Mouse (Mus musculus): Measurements from ENCODE around the gene Dnah17.
A peak's percentile ranks its signal among the peaks of the same experiment; 100 is the strongest.

Gene Dnah17

DNA sequence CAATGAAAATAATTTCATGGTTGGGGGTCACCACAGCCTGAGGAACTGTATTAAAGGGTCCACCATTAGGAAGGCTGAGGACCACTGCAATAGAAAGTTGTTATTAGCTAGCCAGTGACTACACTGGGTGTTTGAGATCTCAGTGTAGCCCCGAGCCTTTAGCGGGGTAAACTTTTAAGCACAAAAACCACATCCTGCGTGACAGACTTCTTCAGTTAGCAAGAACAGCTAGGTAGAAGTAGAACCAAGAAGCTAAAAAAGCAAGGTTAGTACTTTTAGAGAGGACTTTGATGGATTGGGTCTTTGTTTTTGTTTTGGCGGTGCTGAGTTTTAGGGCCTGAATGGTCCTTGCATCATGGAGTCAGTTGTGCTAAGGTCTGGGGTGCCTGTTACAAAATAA is 13.3 kb upstream of the Dnah17 start:
- DNase-seq (ENCODE audit: low read depth, low spot score), result no peak

DNA sequence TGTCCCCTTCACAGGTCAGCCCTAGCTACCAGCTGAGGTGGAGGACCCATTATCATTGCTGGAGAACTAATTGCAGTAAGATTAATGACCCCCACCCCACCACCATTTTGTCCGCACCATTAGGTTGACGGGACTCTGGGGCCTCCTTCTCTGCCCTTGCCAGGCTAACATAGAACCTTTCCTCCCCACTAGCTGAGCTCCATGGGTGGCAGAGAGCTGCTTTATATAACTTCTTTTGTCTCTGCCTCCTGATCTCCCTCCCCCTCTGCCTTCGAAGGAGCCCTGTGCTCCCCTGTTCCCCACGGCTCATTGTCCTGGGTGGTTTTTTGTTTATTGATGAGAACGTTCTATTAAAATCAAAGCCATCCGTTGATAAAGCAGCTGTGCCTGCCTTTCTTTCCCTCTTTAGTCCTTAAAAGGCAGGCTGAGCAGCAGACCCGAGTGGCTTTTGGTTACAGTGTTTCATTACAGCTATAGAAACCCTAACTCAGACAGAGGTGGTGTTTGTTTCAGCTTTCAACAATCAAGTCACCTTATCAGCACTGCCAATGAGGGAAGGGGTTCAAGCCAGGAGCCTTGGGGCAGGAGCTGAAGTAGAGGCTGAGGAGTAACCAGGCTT is 12.2 kb upstream of the Dnah17 start:
- DNase-seq (ENCODE audit: low read depth, low spot score), result no peak

DNA sequence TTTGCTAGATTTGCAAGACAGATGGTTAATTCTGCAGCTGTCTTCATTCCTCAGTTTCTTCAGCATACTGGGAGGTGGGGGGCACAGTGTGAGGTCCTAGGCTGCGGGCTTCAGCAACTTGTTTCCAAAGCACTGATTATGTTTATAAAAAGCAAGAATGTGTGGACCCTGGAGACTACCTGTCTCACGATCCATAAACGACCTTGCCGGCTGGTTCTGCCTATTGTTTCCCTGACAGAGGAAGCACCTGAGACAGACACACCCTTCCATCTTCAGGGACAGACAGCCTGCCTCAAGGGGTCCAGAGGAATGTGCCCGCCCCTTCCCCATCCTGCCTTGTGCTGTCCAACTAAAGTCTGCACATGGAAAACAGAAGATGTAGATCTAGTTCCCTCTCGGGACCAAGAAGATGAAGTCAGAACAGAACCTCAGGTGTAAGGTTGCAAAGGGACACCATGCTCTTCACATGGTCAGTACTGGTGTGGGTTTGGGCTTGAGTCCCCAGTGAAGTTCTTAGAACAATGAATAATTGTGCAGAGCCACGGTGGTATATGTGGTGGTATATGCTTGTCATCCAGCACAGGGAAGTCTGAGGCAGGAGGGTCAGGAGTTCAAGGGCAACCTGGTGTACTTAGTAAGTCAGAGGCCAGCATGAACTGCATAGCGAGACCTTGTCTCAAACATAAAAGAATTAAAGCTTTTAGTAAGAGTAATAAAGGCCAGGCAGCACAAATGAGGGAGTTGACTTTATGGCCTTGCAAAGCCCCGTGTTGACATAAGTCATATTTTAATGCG is 10.5 kb upstream of the Dnah17 start:
- DNase-seq (ENCODE audit: low read depth, low spot score), result peak; percentile 98

DNA sequence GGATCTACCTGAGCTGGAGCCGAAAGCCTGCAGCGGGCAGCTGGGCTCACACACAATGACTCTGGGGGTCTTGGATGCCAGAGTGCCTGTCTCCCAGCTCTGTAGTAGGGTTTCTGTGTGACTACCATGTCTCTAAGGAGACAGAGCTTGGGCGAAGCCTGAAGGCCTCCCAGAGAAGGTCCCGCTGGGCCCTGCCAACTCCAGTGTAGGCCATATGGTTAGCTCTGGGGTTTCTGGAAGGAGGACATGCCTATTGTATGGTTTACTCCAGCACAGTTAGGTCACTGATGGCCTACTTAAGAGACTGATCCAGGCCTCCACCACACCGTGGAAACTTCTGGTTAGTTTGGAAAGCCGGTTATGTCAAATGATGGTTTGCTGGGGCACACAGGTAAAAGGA is 7.9 kb upstream of the Dnah17 start:
- DNase-seq (ENCODE audit: low read depth, low spot score), result no peak

DNA sequence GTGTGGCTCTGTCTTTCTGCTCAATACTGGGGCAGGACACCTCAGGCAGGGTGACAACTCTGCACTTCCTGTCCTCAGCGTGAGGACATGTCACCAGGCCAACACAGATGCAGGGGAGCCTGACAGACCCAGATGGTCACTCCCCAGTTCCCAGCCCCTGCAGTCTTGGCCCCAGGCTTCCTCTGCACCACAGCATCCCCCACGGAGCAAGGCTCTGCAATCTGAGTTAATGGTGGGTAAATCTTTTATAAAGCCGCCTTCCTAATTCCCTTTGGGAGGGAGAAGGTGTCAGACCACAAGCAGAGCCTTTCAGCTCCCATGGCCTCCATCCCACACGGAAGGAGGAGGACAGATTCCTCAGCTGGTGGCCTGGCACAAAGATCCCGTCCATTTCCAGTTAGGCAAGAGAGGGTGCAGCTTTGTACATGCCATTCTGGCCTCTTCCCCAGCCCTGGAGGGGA is 5.8 kb upstream of the Dnah17 start:
- no peak for DNase-seq (ENCODE audit: low read depth, low spot score)

DNA sequence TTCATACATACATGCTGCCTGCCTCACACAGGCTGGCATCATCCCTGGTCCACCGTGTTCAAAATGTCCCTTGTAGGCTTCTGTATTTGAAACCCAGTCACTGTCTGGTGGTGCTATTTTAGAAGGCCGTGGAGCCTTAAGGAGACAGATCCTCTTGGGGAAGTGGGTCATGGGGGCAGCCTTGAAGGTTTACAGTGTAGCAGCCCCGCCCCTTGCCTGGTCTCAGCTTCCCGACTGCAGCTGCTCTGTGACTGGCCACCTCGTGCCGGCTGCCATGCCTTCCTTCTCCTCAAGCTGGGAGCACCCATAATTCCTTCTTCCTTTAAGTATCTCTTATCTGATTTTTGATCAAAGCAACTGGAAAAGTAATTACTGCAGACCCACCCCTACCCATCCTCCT is 4.8 kb upstream of the Dnah17 start:
- DNase-seq (ENCODE audit: low read depth, low spot score), result no peak

DNA sequence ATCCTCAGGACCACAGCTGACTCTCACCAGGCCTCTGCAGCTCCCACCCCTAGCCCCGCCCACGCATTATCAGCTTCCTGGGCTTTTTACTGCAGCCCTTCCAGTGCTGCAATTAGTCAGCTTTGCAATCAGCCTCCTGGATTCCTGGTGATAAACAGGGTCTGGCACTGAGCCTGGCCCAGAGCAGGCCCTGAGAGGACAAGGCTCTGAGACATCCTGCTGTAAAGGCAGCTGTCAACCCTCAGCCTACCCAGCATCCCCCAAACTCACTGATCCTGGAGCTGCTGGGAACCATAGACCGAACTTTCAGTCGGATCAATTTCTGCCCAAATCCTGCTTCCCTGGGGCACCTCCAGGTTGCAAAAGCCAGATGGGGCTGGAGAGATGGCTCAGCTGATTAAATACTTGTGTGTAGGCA is 3.3 kb upstream of the Dnah17 start:
- no peak for DNase-seq (ENCODE audit: low read depth, low spot score)

DNA sequence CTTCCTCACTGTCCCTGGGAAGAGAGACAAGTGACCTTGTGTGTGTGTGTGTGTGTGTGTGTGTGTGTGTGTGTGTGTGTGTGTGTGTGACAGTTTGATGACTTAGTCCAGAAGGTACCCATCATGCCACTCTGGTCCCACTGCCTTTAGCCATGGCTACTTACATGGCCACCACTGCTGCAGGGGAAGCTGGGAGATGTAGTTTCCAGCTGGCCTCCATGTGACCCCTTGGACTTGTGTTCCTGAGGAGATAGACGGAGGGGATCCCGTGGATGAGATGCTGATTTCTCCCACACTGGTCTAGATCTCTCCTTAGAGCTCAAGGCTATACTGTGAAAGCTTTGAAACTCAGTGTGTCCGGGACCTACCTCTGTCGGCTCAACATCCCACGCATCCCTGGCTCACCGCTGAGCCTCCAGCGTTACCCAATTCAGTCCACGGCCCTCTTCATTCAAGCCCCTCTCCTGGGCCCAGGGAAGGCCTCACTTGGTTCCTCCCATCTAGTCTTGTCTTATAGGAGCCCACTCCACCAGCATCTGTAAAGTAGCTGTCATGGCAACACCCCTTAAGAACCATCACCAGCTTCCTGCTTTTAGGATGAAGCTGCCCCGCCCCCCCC is 2.8 kb upstream of the Dnah17 start:
- DNase-seq (ENCODE audit: low read depth, low spot score), result peak; percentile 39

DNA sequence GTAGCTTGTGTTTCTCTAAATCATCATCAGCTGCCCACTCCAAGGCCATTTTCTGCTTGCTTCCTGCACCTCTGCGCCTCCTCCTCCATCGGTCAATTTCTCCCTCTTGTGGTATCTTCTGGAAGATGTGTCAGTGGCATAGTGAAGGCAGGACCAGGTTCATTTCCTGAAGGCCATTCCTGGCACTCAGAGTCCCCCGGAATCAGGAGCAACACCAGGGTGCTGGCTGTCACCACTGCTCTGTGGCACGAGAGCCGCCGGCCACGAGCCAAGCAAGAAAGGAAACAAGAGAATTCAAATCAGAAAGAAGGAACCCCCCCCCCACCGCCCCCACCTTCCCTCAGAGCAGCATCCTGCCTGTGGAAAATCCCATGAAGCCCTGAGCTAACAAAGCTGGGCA is 1.7 kb upstream of the Dnah17 start:
- DNase-seq (ENCODE audit: low read depth, low spot score), result no peak

DNA sequence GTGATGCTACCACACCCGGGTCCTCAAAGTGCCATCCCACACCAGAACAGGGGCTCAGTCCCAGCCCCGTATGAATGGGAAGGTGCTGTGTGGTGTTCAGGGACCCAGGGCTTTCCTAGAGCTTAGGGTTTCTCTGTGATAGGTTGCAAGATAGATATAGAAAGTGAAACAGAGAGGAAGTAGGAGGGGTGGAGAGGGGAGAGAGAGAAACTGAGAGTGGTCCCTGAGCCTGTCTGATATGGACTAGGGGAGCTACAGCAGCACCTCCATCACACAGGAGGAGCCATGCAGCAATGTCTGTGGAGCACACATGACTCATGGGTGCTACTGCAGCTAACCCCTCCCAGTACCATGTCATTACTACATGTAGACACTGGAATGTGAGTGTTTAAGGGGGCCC is 622 bp downstream of the Dnah17 start:
- DNase-seq (ENCODE audit: low read depth, low spot score), result no peak

DNA sequence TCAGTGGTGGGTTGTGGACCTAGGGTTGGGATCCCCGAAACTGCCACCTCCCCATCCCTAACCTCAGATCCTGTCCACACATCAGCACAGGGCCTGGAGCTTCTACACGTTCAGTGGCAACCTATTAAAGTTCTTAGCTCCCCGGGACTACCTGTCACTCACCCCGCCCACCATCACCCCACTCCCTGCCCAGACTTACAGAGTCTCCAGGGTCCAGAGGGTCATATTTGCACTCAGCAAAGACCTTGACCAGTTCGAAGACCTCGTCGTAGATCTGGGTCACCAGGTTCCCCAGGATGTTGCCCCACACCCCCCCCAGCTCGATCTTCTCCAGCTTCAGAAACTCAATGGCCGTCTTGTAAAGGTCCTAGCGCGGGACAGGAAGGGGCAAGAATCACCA is 8.8 kb downstream of the Dnah17 start:
- no peak for DNase-seq (ENCODE audit: low read depth, low spot score)

DNA sequence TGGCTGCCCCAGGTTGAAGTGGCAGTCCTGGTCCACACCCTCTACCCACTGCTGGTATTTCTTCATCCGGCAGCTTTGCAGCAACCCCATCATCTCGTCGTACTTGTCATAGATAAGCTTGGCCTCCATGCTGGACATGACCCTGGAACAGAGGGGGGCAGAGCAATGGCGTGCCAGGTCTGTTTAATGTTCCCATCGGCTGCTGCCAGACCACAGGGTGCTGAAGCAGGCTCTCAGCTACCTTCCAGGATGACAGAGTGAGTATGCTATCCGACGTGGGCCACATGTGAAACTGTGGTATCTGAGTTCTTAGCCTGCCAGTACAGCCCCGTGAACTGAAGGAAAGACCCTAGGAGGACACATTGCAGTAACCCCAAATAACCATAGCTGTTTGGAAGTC is 11.7 kb downstream of the Dnah17 start:
- DNase-seq (ENCODE audit: low read depth, low spot score), result no peak

DNA sequence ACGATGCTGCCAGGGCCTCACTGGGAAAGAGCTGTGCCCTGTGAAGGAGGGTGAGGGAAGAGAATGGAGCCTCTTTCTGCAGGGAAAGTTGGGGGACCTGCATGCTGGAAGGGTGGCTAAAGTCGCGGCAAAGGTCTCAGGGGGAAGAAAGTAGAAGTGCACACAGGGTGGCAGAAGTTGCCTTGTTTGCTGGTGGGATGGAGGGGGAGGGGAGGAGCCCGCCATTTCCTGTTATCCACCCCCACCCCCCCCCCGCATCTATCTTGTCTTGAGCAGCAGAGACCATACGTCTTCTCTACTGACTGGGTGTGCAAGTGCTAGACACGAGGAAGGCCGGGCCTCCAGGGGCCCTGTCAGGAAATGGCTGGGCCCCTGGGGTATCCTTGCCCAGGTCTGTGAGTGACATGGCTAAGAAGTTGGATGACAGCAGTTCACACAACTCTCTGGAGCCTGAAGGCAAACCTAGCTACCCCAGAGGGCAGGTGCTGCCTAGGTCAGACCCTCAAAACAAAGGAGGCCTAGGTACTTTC is 15.8 kb downstream of the Dnah17 start:
- DNase-seq (ENCODE audit: low read depth, low spot score), result no peak

DNA sequence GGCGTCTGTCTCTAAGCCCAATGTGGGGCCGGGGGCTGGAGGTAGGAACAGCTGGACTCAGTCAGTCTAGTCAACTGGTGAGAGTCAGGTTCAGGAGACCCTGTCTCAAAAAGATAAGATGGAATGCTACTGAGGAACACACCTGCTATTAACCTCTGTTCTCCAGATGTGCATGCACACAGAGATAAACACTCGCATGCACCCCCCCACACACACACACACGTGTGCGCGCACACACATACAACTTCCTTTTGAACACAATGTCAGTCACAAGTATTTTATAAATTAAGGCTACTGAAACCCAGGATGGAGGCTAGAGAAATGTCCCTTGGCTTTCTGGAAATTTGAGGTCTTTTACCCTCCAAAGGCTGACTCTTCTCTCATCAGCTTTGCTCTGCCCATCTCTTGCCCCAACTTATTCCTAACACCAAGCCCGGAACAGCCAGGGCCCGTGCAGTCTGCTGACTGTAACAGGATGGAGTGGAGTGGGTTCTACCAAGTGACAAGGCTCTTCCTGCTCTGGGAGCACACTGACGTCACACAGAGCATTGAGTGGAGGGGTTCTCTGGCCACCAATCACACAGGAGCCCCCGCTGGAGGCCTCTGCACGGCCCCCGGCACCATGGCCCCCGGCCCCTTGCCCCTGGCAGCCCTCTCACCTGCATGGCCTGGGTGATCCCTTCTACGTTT is 16.8 kb downstream of the Dnah17 start:
- DNase-seq (ENCODE audit: low read depth, low spot score), result no peak

DNA sequence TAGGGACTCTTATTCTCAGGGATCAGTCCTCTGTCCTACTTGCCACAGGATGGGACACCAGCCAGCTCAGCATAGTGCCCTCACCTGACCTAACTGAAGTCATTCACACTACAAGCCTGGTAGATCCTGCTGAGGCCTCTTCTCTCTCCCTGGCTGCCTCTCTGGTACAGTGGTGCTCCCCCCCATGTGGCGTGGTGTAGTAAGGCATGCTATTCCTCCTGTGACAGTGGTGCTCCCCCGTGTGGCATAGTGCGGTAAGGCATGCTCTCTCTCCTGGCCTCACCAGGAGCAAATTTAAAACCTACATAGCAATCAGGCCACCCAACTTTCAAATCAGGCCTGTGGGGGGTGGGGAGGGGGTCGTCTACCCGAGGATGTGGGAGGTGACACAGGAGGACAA is 26.4 kb downstream of the Dnah17 start:
- DNase-seq (ENCODE audit: low read depth, low spot score), result peak; percentile 89

DNA sequence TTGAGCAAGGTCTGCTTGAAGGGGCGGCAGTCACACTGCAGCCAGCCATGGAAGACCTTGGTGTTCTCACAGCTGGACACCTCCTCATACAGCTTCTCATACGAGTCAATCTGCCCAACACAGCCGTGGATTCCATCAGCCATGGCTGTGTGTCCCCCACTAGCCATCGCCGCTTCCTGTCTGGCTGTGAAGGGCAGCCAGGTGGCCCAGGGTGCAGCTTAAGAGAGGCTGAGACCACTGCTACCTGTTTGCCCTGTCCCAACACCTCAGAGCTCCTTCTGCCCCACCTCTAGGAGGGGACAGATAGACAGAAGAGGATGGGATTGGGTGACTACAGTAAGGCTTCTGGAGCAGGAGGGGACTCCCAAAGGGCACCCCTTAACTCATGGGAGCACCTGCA is 27.1 kb downstream of the Dnah17 start:
- no peak for DNase-seq (ENCODE audit: low read depth, low spot score)

DNA sequence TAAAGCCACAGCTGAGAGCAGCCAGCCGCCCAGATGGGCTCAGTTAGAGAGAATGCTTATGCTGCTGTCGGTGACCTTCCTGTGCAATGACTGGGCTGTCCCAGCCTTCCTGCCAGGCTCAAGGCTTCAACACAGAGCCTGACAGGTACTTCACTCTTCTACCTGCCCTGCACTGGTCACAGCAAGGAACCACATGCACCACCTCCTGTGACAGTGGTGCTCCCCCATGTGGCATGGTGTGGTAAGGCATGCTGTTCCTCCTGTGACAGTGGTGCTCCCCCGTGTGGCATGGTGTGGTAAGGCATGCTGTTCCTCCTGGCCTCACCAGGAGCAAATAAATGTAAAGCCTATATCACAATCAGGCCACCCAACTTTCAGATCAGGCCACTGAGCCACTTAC is 27.6 kb downstream of the Dnah17 start:
- peak; percentile 89 for DNase-seq (ENCODE audit: low read depth, low spot score)

DNA sequence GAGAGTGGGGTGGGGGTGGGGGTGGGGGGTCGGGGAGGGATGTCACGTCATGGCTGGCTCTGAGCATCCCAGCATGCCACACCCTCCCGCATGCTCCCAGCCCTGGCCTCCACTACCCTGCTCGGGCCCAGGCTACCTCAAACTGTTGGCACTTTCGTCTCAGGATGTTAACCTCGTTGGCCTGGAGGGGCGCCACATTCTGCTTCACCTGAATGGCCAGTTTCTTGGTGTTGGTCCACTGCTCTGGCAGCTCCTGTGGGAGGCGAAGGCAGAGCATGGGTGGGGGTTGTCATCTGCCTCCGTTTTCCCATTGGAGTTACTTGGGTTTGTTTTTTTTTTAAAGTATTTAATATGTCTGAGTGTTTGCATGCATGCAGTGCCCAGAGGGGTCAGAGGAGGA is 29.3 kb downstream of the Dnah17 start:
- no peak for DNase-seq (ENCODE audit: low read depth, low spot score)

DNA sequence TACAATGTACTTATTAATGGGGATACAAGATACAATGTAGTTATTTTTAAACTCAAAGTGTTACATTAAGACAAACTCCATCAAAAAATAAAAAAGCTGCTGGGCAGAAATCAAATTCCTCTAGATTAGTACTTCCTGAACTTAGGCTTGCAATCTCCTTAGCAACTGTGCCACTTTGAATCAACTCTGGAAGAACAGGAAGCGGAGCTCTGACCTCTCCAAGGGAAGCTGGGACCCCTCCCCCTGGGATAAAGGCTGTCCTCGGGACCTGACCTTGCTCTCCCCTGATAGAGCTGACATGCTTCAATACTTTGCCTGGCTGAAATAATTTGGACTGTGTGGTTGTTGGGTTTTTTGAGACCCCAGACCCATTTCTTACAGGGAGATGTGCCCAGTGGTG is 33.7 kb downstream of the Dnah17 start:
- DNase-seq (ENCODE audit: low read depth, low spot score), result peak; percentile 40

DNA sequence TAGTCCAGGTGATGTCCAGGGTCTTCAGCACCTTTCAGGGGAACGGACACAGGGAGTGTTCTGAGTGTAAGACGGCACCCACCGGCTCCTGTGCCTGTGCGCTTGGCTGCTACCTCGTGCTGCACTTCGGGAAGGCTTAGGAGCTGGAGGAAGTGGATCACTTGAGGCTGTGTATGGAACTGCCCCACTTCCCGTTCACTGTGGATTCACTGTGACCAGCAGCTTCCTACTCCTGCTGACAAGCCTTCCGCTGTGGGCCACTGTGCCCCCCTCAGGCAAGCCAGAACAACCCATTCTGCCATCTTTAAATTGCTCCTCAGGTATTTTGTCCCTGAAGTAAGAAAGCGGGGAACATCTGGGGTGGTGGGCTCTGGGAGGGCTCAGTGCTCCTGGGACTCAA is 35.4 kb downstream of the Dnah17 start:
- DNase-seq (ENCODE audit: low read depth, low spot score), result no peak

DNA sequence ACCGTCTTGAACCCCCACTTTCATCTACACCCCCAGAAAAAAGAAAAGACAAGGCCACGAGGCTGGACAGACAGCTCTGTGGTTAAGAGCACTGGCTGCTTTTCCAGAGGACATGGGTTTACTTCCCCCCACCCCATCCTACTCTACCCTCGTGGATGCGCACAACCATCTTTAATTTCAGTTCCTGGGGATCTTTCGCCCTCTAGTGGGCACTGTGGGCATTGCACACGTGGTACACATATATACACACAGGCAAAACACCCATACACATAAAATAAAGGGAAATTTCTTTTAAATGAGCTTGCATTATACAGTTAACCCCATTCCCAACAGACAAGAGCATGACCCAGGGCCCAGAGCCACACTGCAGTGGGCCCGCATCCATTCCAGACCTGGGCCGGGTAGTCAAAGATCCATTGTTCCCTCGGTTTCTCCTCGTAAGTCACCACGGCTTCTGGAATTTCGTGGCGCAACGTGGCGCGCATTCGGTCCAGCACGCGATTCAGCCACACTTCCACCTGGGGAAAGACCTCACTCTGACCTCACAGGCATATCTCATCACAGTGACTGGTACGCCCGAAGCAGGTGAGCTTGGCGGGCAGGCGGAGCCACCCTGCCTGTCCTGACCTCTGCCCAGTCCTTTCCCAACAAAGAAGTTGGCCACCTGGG is 39.3 kb downstream of the Dnah17 start:
- DNase-seq (ENCODE audit: low read depth, low spot score), result peak; percentile 83

DNA sequence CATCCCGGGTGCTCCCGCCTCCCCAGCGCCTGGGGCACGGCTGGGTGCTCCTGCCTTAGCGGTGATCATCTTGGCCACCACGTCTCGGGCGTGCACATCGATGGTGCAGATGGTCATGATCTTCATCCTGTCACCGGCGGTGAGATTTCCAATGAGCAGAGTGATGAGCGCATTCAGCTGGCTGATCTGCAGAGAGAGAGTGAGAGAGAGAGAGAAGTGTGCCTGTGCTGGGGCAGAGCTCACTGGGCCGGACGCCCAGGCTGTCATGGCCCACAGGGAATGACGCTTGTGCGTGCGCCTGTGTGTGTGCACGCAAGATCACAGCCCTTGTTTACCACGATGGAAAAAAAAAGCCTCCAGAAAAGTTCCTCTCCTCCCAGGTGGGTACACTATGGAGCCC is 41.5 kb downstream of the Dnah17 start:
- no peak for DNase-seq (ENCODE audit: low read depth, low spot score)
